Mouse (Mus musculus): ENCODE data around the gene Tubb1. TPM values are rescaled to one million over a fixed set of nuclear protein-coding genes. Genes with fewer than 3 reads are reported as not detected.

The Tubb1 gene
- total RNA-seq, 4 experiments from 2014 or later: 0.23 to 0.87 TPM; not detected in 2

GRCm38 (mm10) chr2:174501517-174501916 is 51.0 kb downstream of the Tubb1 start:
- no peak for DNase-seq (ENCODE audit: low spot score in 2 of 2)

GRCm38 (mm10) chr2:174502321-174502720 is 51.8 kb downstream of the Tubb1 start:
- DNase-seq (ENCODE audit: low spot score in 2 of 2): no peak

- peak; percentile 2 to 16 for DNase-seq (ENCODE audit: low spot score in 2 of 2)
Measured at GRCm38 (mm10) chr2:174502831-174503460, 52.5 kb downstream of the Tubb1 start.

Other genes with a start within 250 kb of the Tubb1 start
- 1,000 to 10,000 TPM; 1,754 to 1,798 (median 1,783) TPM for gene Gnas, start 166.4 kb upstream of the Tubb1 start, total RNA-seq (2022)
- gene Gm20721, start 104.0 kb upstream of the Tubb1 start, total RNA-seq (2022): 1 to 10 TPM in 3 of 4 experiments, under 1 TPM in 1; 0.91 to 3.4 (median 1.6) TPM
- 10 to 100 TPM; 50.1 to 55.5 (median 53.0) TPM for gene Nelfcd, start 34.9 kb upstream of the Tubb1 start, total RNA-seq (2022)
- gene Ctsz, start 11.7 kb upstream of the Tubb1 start, total RNA-seq (2022): 100 to 1,000 TPM in 2 of 4 experiments, 10 to 100 TPM in 2; 46.1 to 188 (median 93.9) TPM
- 100 to 1,000 TPM; 263 to 320 (median 287) TPM for gene Atp5e, start 13.4 kb downstream of the Tubb1 start, total RNA-seq (2022)
- 10 to 100 TPM; 48.1 to 58.5 (median 53.5) TPM for gene Prelid3b, start 22.4 kb downstream of the Tubb1 start, total RNA-seq (2022)
- 10 to 100 TPM; 13.3 to 17.1 (median 15.1) TPM for gene Zfp831, start 192.8 kb downstream of the Tubb1 start, total RNA-seq (2022)